Mouse (Mus musculus) CH12.LX (cell line): ENCODE data around the gene Nr4a3. TPM values are rescaled to one million over a fixed set of nuclear protein-coding genes. Genes with fewer than 3 reads are reported as not detected.

ENCODE experiments used
- DNase-seq: peaks from one replicate; pipeline ENCODE4 v3.0.0-alpha.2; 2013; ENCODE audit errors: extremely low read depth
- H3K27ac ChIP-seq: 2 replicates; pipeline ENCODE4 v1.5.1; 2012; ENCODE audit warnings: low read depth, mild to moderate bottlenecking, control low read depth, moderate library complexity; ENCODE audit not compliant: insufficient read depth
- H3K27me3 ChIP-seq: replicated peaks from 2 replicates; pipeline ENCODE3; 2012; ENCODE audit warnings: inconsistent platforms
- H3K36me3 ChIP-seq, 2 experiments: replicated peaks in 1 of 2; 2 replicates each; pipeline versions ENCODE3 to v1.6.1; 2012; ENCODE audit warnings: inconsistent platforms in 1 of 2, low read length in 1 of 2, mild to moderate bottlenecking in 1 of 2, mixed read lengths in 1 of 2, moderate library complexity in 1 of 2; ENCODE audit not compliant: control insufficient read depth in 1 of 2, insufficient read depth in 1 of 2
- H3K4me1 ChIP-seq, 2 experiments: 2 replicates each; pipeline ENCODE4 v1.6.1; 2012; ENCODE audit warnings: inconsistent platforms in 1 of 2, moderate library complexity in 1 of 2; ENCODE audit not compliant: insufficient read depth in 2 of 2, control insufficient read depth in 1 of 2
- H3K4me2 ChIP-seq: 2 replicates; pipeline ENCODE4 v1.6.1; 2012; ENCODE audit warnings: low read depth, mild to moderate bottlenecking, control low read depth; ENCODE audit not compliant: poor library complexity, insufficient read depth, severe bottlenecking
- H3K4me3 ChIP-seq, 3 experiments: fragments of 150-350 bp in 1 of 3; sonication (generic) in 1 of 3; replicated peaks in 1 of 3; 2 replicates each; pipeline versions ENCODE3 to v1.5.1; 2011 to 2012; ENCODE audit warnings: low read depth in 2 of 3, low read length in 2 of 3, mild to moderate bottlenecking in 2 of 3, moderate library complexity in 2 of 3, control low read depth in 1 of 3, improper control_type of control experiment in 1 of 3, inconsistent platforms in 1 of 3, mixed read lengths in 1 of 3; ENCODE audit not compliant: poor library complexity in 1 of 3
- H3K79me2 ChIP-seq: replicated peaks from 2 replicates; pipeline ENCODE4 v1.6.1; 2012; ENCODE audit warnings: mild to moderate bottlenecking, moderate library complexity; ENCODE audit not compliant: control insufficient read depth, poor library complexity, insufficient read depth, severe bottlenecking; ENCODE audit errors: extremely low read depth
- H3K9ac ChIP-seq: 2 replicates; pipeline ENCODE4 v1.6.1; 2012; ENCODE audit warnings: low read depth, mild to moderate bottlenecking, control low read depth, moderate library complexity; ENCODE audit not compliant: insufficient read depth
- H3K9me3 ChIP-seq: replicated peaks from 2 replicates; pipeline ENCODE3; 2012; ENCODE audit warnings: low read length, inconsistent platforms, mixed read lengths
- BHLHE40 ChIP-seq: IDR thresholded peaks from 2 replicates; pipeline ENCODE4 v1.6.1; 2011; ENCODE audit warnings: mild to moderate bottlenecking, low read depth, low read length, improper control_type of control experiment
- CHD2 ChIP-seq: IDR thresholded peaks from 2 replicates; pipeline ENCODE4 v1.6.1; 2011; ENCODE audit warnings: low read length, improper control_type of control experiment
- JUN ChIP-seq: IDR thresholded peaks from 2 replicates; pipeline ENCODE4 v1.6.1; 2011; ENCODE audit warnings: low read depth, mild to moderate bottlenecking, low read length, improper control_type of control experiment, moderate library complexity; ENCODE audit not compliant: insufficient read depth
- MAFK ChIP-seq: IDR thresholded peaks from 2 replicates; pipeline ENCODE4 v1.6.1; 2011; ENCODE audit warnings: low read length, improper control_type of control experiment; ENCODE audit not compliant: insufficient replicate concordance
- MAX ChIP-seq: IDR thresholded peaks from 2 replicates; pipeline ENCODE4 v1.6.1; 2011; ENCODE audit warnings: low read length, improper control_type of control experiment
- NELFE ChIP-seq: IDR thresholded peaks from 2 replicates; pipeline ENCODE4 v1.6.1; 2011; ENCODE audit warnings: low read depth, low read length, improper control_type of control experiment
- NRF1 ChIP-seq: IDR thresholded peaks from 2 replicates; pipeline ENCODE4 v1.6.1; 2014; ENCODE audit warnings: low read depth, mild to moderate bottlenecking, inconsistent platforms, low read length, improper control_type of control experiment, moderate library complexity
- PAX5 ChIP-seq: IDR thresholded peaks from 2 replicates; pipeline ENCODE4 v1.6.1; 2012; ENCODE audit warnings: low read length, inconsistent platforms, mixed read lengths
- RAD21 ChIP-seq: IDR thresholded peaks from 2 replicates; pipeline ENCODE4 v1.6.1; 2011; ENCODE audit warnings: low read depth, mild to moderate bottlenecking, low read length, improper control_type of control experiment, moderate library complexity
- RCOR1 ChIP-seq: conservative IDR thresholded peaks from 2 replicates; pipeline ENCODE4 v1.6.1; 2012; ENCODE audit warnings: low read depth, mild to moderate bottlenecking, inconsistent platforms, low read length, improper control_type of control experiment
- SIN3A ChIP-seq: IDR thresholded peaks from 2 replicates; pipeline ENCODE4 v1.6.1; 2012; ENCODE audit warnings: low read length, improper control_type of control experiment, inconsistent platforms
- SMC3 ChIP-seq: IDR thresholded peaks from 2 replicates; pipeline ENCODE4 v1.6.1; 2011; ENCODE audit warnings: low read depth, low read length, improper control_type of control experiment
- TCF12 ChIP-seq: IDR thresholded peaks from 2 replicates; pipeline ENCODE4 v1.6.1; 2014; ENCODE audit warnings: low read depth, mild to moderate bottlenecking, inconsistent platforms, low read length, improper control_type of control experiment
- USF1 ChIP-seq: IDR thresholded peaks from 2 replicates; pipeline ENCODE4 v1.6.1; 2014; ENCODE audit warnings: low read depth, mild to moderate bottlenecking, inconsistent platforms, low read length, improper control_type of control experiment
- USF2 ChIP-seq: conservative IDR thresholded peaks from 2 replicates; pipeline ENCODE4 v1.6.1; 2011; ENCODE audit warnings: low read depth, low read length, improper control_type of control experiment
- ZNF384 ChIP-seq: IDR thresholded peaks from 2 replicates; pipeline ENCODE4 v1.6.1; 2012; ENCODE audit warnings: low read depth, low read length, improper control_type of control experiment, inconsistent platforms
- dilution Hi-C: fragments of 300-500 bp; cut with MboI; formaldehyde crosslinking; loops from 2 replicates; pipeline ENCODE4 v1.14.3; 2020; ENCODE audit warnings: low sequenced_read_pairs; ENCODE audit not compliant: extremely low pct_unique_long_range_greater_than_20kb, extremely low pct_ligation_motif_present
- in situ Hi-C: fragments of 300-500 bp; cut with MboI; formaldehyde crosslinking; loops from 3 replicates; pipeline ENCODE4 v1.14.3; 2019; ENCODE audit warnings: low sequenced_read_pairs, low pct_ligation_motif_present, low pct_unique_long_range_greater_than_20kb, mixed read lengths
- polyA plus RNA-seq: library from polyadenylated mRNA; unstranded; fragments of >175 nt; gene quantifications from 2 replicates; pipeline ENCODE4 v1.2.1, GENCODE M21; 2012; ENCODE audit warnings: low read depth; ENCODE audit not compliant: insufficient read length
- total RNA-seq, 2 experiments: library from RNA; depleted of rRNA; stranded (reverse); fragments of 300-350 nt in 1 of 2; fragments of >200 nt in 1 of 2; gene quantifications; 2 replicates each; pipeline ENCODE4 v1.2.3; 2012 to 2014

Gene Nr4a3
- total and polyA plus RNA-seq, 3 experiments, result 0.04 to 0.32 (median 0.21) TPM

- Histone ChIP-seq H3K9me3 (no peaks in the 10 kb centered on the region), H3K4me1 (peaks cover 3 to 15% of the 10 kb centered on the region in 2 experiments; a peak in 3 of 4 replicates), H3K9ac (no peak overlapping the region), H3K36me3 (no peaks in the 10 kb centered on the region), H3K4me3 (no peak overlapping the region), H3K4me2 (no peak overlapping the region), H3K27me3 (peaks cover 6% of the 10 kb centered on the region), H3K27ac (no peak overlapping the region), H3K79me2 (no peaks in the 10 kb centered on the region)
- in situ Hi-C loops, result loop anchor here (10.0 kb wide), 1 partner anchor 347 kb away; no protein-coding TSS in a partner anchor
- no peak for TF ChIP-seq TCF12
- no peak for DNase-seq
- dilution Hi-C loops, result no loop called here
These were observed 7.3 kb upstream of the Nr4a3 start for GRCm38 (mm10) chr4:48037646-48038045.

GRCm38 (mm10) chr4:48038847-48039246 is 6.1 kb upstream of the Nr4a3 start:
- no peaks in the 10 kb centered on the region for H3K9me3 ChIP-seq
- no peaks in the 10 kb centered on the region for H3K79me2 ChIP-seq
- H3K4me2 ChIP-seq, result no peak overlapping the region
- DNase-seq, result no peak
- peaks cover 6% of the 10 kb centered on the region for H3K27me3 ChIP-seq
- TF ChIP-seq BHLHE40, result no peak
- TF ChIP-seq RCOR1, result no peak
- TF ChIP-seq JUN, result no peak
- no peak for TF ChIP-seq RAD21
- TF ChIP-seq USF2, result no peak
- TF ChIP-seq NELFE, result no peak
- TF ChIP-seq ZNF384, result no peak
- TF ChIP-seq PAX5, result no peak
- TF ChIP-seq MAX, result no peak
- no peak for TF ChIP-seq CHD2
- no peak for TF ChIP-seq SMC3
- no peak for TF ChIP-seq NRF1
- no peak for TF ChIP-seq USF1
- no peak for TF ChIP-seq SIN3A
- no peak for TF ChIP-seq MAFK
- no peak for TF ChIP-seq TCF12
- H3K4me1 ChIP-seq, result peaks cover 3 to 15% of the 10 kb centered on the region in 2 experiments; a peak in 3 of 4 replicates
- no peak overlapping the region for H3K27ac ChIP-seq
- in situ Hi-C loops, result loop anchor here (10.0 kb wide), 1 partner anchor 346 kb away; no protein-coding TSS in a partner anchor
- H3K4me3 ChIP-seq, result no peak overlapping the region
- H3K36me3 ChIP-seq, result no peaks in the 10 kb centered on the region
- no peak overlapping the region for H3K9ac ChIP-seq
- dilution Hi-C loops, result no loop called here
